Mouse (Mus musculus) kidney, embryonic 14.5 days (tissue): Measurements from ENCODE around the gene Trdmt1. TPM values are rescaled to one million over a fixed set of nuclear protein-coding genes. Genes with fewer than 3 reads are reported as not detected.
A peak's percentile ranks its signal among the peaks of the same experiment; 100 is the strongest.

Source experiments
- ATAC-seq: fragments of 200-750 bp; cut with Nextera tagmentation; 2 replicates; pipeline ENCODE4 v1.8.0; 2017; ENCODE audit warnings: moderate number of reproducible peaks, mild to moderate bottlenecking, moderate TSS enrichment, moderate library complexity; ENCODE audit not compliant: low FRiP score, low TSS enrichment
- H3K27ac ChIP-seq: fragments of 300-500 bp; sonication (generic); 2 replicates; pipeline ENCODE4 v1.5.1; 2014; ENCODE audit warnings: low read depth, mild to moderate bottlenecking, low read length, moderate library complexity, mixed read lengths
- H3K27me3 ChIP-seq: fragments of 300-500 bp; sonication (generic); 2 replicates; pipeline ENCODE4 v1.6.1; 2014; ENCODE audit warnings: mild to moderate bottlenecking, low read length; ENCODE audit not compliant: control insufficient read depth, insufficient read depth
- H3K36me3 ChIP-seq: fragments of 300-500 bp; sonication (generic); 2 replicates; pipeline ENCODE4 v1.6.1; 2014; ENCODE audit warnings: low read length, mixed read lengths; ENCODE audit not compliant: control insufficient read depth, insufficient read depth
- H3K4me1 ChIP-seq: fragments of 300-500 bp; sonication (generic); 2 replicates; pipeline ENCODE4 v1.6.1; 2014; ENCODE audit warnings: low read length, mixed read lengths; ENCODE audit not compliant: control insufficient read depth, insufficient read depth
- H3K4me2 ChIP-seq: fragments of 300-500 bp; sonication (generic); replicated peaks from 2 replicates; pipeline ENCODE4 v1.6.1; 2014; ENCODE audit warnings: low read depth, mild to moderate bottlenecking, low read length
- H3K4me3 ChIP-seq: fragments of 300-500 bp; sonication (generic); 2 replicates; pipeline ENCODE4 v1.5.1; 2014; ENCODE audit warnings: mild to moderate bottlenecking, low read length
- H3K9ac ChIP-seq: fragments of 300-500 bp; sonication (generic); 2 replicates; pipeline ENCODE4 v1.6.1; 2014; ENCODE audit warnings: low read depth, mild to moderate bottlenecking, low read length, moderate library complexity
- H3K9me3 ChIP-seq: fragments of 300-500 bp; sonication (generic); 2 replicates; pipeline ENCODE4 v1.6.1; 2016; ENCODE audit warnings: low read length; ENCODE audit not compliant: control insufficient read depth
- WGBS: fragments of 180-500 bp; shearing (Covaris S2); extraction: QIAGEN DNeasy Blood & Tissue Kit; methylation state at CpG from one replicate; pipeline ENCODE4 v1.1.7; 2014; 5-methylcytosine and 5-hydroxymethylcytosine counted together
- polyA plus RNA-seq: library from polyadenylated mRNA; unstranded; fragments of >200 nt; fragmentation: Nextera tagmentation; extraction: Ambion mirVana; gene quantifications from 2 replicates; pipeline ENCODE4 v1.2.1, GENCODE M21; 2014

Gene Trdmt1
- polyA plus RNA-seq, 1 experiment from 2014 or later: 12.8 TPM

GRCm38 (mm10) chr2:13523540-13524456 lies 20.7 kb downstream of the Trdmt1 start:
- WGBS: 68% methylated on average over 8 of the region's 8 CpGs
- H3K4me3 ChIP-seq: no peak overlapping the region
- no peaks in the 10 kb centered on the region for H3K36me3 ChIP-seq
- no peak overlapping the region for H3K4me2 ChIP-seq
- no peaks in the 10 kb centered on the region for H3K27me3 ChIP-seq
- ATAC-seq: no peak
- H3K9me3 ChIP-seq: no peaks in the 10 kb centered on the region
- no peak overlapping the region for H3K27ac ChIP-seq
- no peak overlapping the region for H3K9ac ChIP-seq
- no peaks in the 10 kb centered on the region for H3K4me1 ChIP-seq

- Histone ChIP-seq H3K36me3 (no peaks in the 10 kb centered on the region), H3K4me2 (no peak overlapping the region), H3K4me1 (no peaks in the 10 kb centered on the region), H3K9ac (no peak overlapping the region), H3K27ac (no peak overlapping the region), H3K4me3 (no peak overlapping the region), H3K27me3 (no peaks in the 10 kb centered on the region), H3K9me3 (no peaks in the 10 kb centered on the region)
- ATAC-seq: no peak
- WGBS: 68% methylated on average over 8 of the region's 8 CpGs
These were observed 22.4 kb downstream of the Trdmt1 start for GRCm38 (mm10) chr2:13522106-13522505.

GRCm38 (mm10) chr2:13514949-13515348 lies 29.5 kb downstream of the Trdmt1 start:
- WGBS: 70% methylated on average over 4 of the region's 4 CpGs
- ATAC-seq: no peak
- Histone ChIP-seq H3K4me2 (no peak overlapping the region), H3K27ac (no peak overlapping the region), H3K36me3 (no peaks in the 10 kb centered on the region), H3K4me3 (no peak overlapping the region), H3K9ac (no peak overlapping the region), H3K4me1 (no peaks in the 10 kb centered on the region), H3K27me3 (no peaks in the 10 kb centered on the region), H3K9me3 (no peaks in the 10 kb centered on the region)

GRCm38 (mm10) chr2:13502717-13503116 lies 41.8 kb downstream of the Trdmt1 start:
- no peak overlapping the region for H3K4me3 ChIP-seq
- ATAC-seq: no peak
- H3K4me1 ChIP-seq: no peaks in the 10 kb centered on the region
- no peaks in the 10 kb centered on the region for H3K9me3 ChIP-seq
- 94% methylated on average over 2 of the region's 2 CpGs for WGBS
- no peak overlapping the region for H3K4me2 ChIP-seq
- no peak overlapping the region for H3K9ac ChIP-seq
- no peaks in the 10 kb centered on the region for H3K36me3 ChIP-seq
- H3K27ac ChIP-seq: no peak overlapping the region
- H3K27me3 ChIP-seq: no peaks in the 10 kb centered on the region

GRCm38 (mm10) chr2:13501553-13501952 lies 42.9 kb downstream of the Trdmt1 start:
- Histone ChIP-seq H3K9ac (no peak overlapping the region), H3K36me3 (no peaks in the 10 kb centered on the region), H3K9me3 (no peaks in the 10 kb centered on the region), H3K4me2 (no peak overlapping the region), H3K4me1 (no peaks in the 10 kb centered on the region), H3K27me3 (no peaks in the 10 kb centered on the region), H3K4me3 (no peak overlapping the region), H3K27ac (no peak overlapping the region)
- peak; percentile 87; the same call in 1 of the 2 replicates for ATAC-seq
- 9% methylated on average over 5 of the region's 5 CpGs for WGBS

GRCm38 (mm10) chr2:13500298-13500999 lies 44.0 kb downstream of the Trdmt1 start:
- 0 out of 2 replicates have a peak, but pooled peaks have one; percentile 66 for ATAC-seq
- H3K9me3 ChIP-seq: no peaks in the 10 kb centered on the region
- WGBS: 49% methylated on average over 5 of the region's 5 CpGs

GRCm38 (mm10) chr2:13499196-13499595 lies 45.3 kb downstream of the Trdmt1 start:
- H3K9ac ChIP-seq: no peak overlapping the region
- ATAC-seq: no peak
- no peaks in the 10 kb centered on the region for H3K27me3 ChIP-seq
- H3K9me3 ChIP-seq: no peaks in the 10 kb centered on the region
- no peak overlapping the region for H3K4me3 ChIP-seq
- H3K4me2 ChIP-seq: no peak overlapping the region
- WGBS: 69% methylated on average over 7 of the region's 7 CpGs
- H3K36me3 ChIP-seq: no peaks in the 10 kb centered on the region
- H3K4me1 ChIP-seq: no peaks in the 10 kb centered on the region
- H3K27ac ChIP-seq: no peak overlapping the region

More at GRCm38 (mm10) chr2:13500298-13500999, 44.0 kb downstream of the Trdmt1 start:
- H3K4me1 ChIP-seq: no peaks in the 10 kb centered on the region
- no peak overlapping the region for H3K9ac ChIP-seq
- no peak overlapping the region for H3K27ac ChIP-seq
- no peaks in the 10 kb centered on the region for H3K36me3 ChIP-seq
- H3K27me3 ChIP-seq: no peaks in the 10 kb centered on the region
- H3K4me3 ChIP-seq: no peak overlapping the region
- no peak overlapping the region for H3K4me2 ChIP-seq

GRCm38 (mm10) chr2:13496087-13496486 lies 48.4 kb downstream of the Trdmt1 start:
- ATAC-seq: no peak
- Histone ChIP-seq H3K9me3 (no peaks in the 10 kb centered on the region), H3K4me2 (no peak overlapping the region), H3K4me1 (0 out of 2 replicates have a peak, but pooled peaks cover 3% of the 10 kb centered on the region), H3K9ac (no peak overlapping the region), H3K27me3 (no peaks in the 10 kb centered on the region), H3K4me3 (no peak overlapping the region), H3K36me3 (no peaks in the 10 kb centered on the region), H3K27ac (no peak overlapping the region)
- WGBS: 69% methylated on average over 2 of the region's 2 CpGs

- H3K9me3 ChIP-seq: no peaks in the 10 kb centered on the region
- ATAC-seq: no peak
- no peaks in the 10 kb centered on the region for H3K36me3 ChIP-seq
- no peak overlapping the region for H3K9ac ChIP-seq
- H3K4me2 ChIP-seq: no peak overlapping the region
- no peaks in the 10 kb centered on the region for H3K27me3 ChIP-seq
- H3K27ac ChIP-seq: no peak overlapping the region
- H3K4me3 ChIP-seq: no peak overlapping the region
- WGBS: 87% methylated on average over 4 of the region's 4 CpGs
- H3K4me1 ChIP-seq: 0 out of 2 replicates have a peak, but pooled peaks cover 3% of the 10 kb centered on the region
These were observed 51.5 kb downstream of the Trdmt1 start for GRCm38 (mm10) chr2:13492927-13493326.
